Mouse (Mus musculus) large intestine, adult 2 months (tissue): ENCODE measurements at regions not wholly inside any gene's neighbourhood (a gene's known extent, or its start where the extent isn't known, plus 50 kb on each side); places are given as distances from the start of the nearest gene placed in this dataset.
A peak's percentile ranks its signal among the peaks of the same experiment; 100 is the strongest.

Experiments
- DNase-seq: peaks from one replicate; pipeline ENCODE4 v3.0.0-alpha.2; 2012; ENCODE audit warnings: low read depth, low spot score
- WGBS: fragments of 180-500 bp; shearing (Covaris S2); methylation state at CpG from one replicate; pipeline ENCODE4 v1.1.7; 2018; 5-methylcytosine and 5-hydroxymethylcytosine counted together

GRCm38 (mm10) chr2:106256012-106256411, 252.7 kb upstream of the Dnajc24 start:
- no peak for DNase-seq
- WGBS: 77% methylated on average over 12 of the region's 12 CpGs

GRCm38 (mm10) chr2:106234358-106234757, 231.0 kb upstream of the Dnajc24 start:
- WGBS: 71% methylated on average over 4 of the region's 4 CpGs
- DNase-seq: no peak

- DNase-seq: no peak
- WGBS: 78% methylated on average over 5 of the region's 5 CpGs
These were observed 227.8 kb upstream of the Dnajc24 start for GRCm38 (mm10) chr2:106231136-106231535.

GRCm38 (mm10) chr2:106230021-106230420, 226.7 kb upstream of the Dnajc24 start:
- DNase-seq: no peak
- 68% methylated on average over 3 of the region's 3 CpGs for WGBS

- 55% methylated on average over 1 of the region's 1 CpGs for WGBS
These were observed 224.9 kb upstream of the Dnajc24 start for GRCm38 (mm10) chr2:106228249-106228648.

GRCm38 (mm10) chr2:106216169-106216568, 212.8 kb upstream of the Dnajc24 start:
- no peak for DNase-seq
- 74% methylated on average over 3 of the region's 3 CpGs for WGBS

More at GRCm38 (mm10) chr2:106228249-106228648, 224.9 kb upstream of the Dnajc24 start:
- no peak for DNase-seq

GRCm38 (mm10) chr2:106213740-106214139, 210.4 kb upstream of the Dnajc24 start:
- whole genome bisulfite sequencing: 70% methylated on average over 4 of the region's 4 CpGs

GRCm38 (mm10) chr2:106210773-106211172, 207.4 kb upstream of the Dnajc24 start:
- no peak for DNase-seq
- WGBS: 56% methylated on average over 1 of the region's 1 CpGs

More at GRCm38 (mm10) chr2:106213740-106214139, 210.4 kb upstream of the Dnajc24 start:
- no peak for DNase-seq

GRCm38 (mm10) chr2:106208767-106209250, 205.5 kb upstream of the Dnajc24 start:
- no peak for DNase-seq
- 53% methylated on average over 4 of the region's 4 CpGs for WGBS

- WGBS: 81% methylated on average over 2 of the region's 2 CpGs
- DNase-seq: no peak
These were observed 196.8 kb upstream of the Dnajc24 start for GRCm38 (mm10) chr2:106200130-106200529.

GRCm38 (mm10) chr2:106195170-106195569, 191.8 kb upstream of the Dnajc24 start:
- DNase-seq: no peak
- WGBS: 27% methylated on average over 7 of the region's 7 CpGs

GRCm38 (mm10) chr2:106194369-106195023, 191.1 kb upstream of the Dnajc24 start:
- WGBS: 14% methylated on average over 14 of the region's 14 CpGs
- peak; percentile 2 for DNase-seq

- WGBS: 6% methylated on average over 9 of the region's 9 CpGs
- no peak for DNase-seq
These were observed 190.6 kb upstream of the Dnajc24 start for GRCm38 (mm10) chr2:106193889-106194347.

GRCm38 (mm10) chr2:106190579-106191322, 187.4 kb upstream of the Dnajc24 start:
- WGBS: 45% methylated on average over 11 of the region's 11 CpGs
- DNase-seq: no peak

- DNase-seq: no peak
- 74% methylated on average over 16 of the region's 16 CpGs for WGBS
These were observed 180.3 kb upstream of the Dnajc24 start for GRCm38 (mm10) chr2:106183651-106184050.

- WGBS: 16% methylated on average over 9 of the region's 10 CpGs
- DNase-seq: no peak
These were observed 178.7 kb upstream of the Dnajc24 start for GRCm38 (mm10) chr2:106182051-106182450.

GRCm38 (mm10) chr2:106162681-106163080, 159.3 kb upstream of the Dnajc24 start:
- no peak for DNase-seq
- 68% methylated on average over 4 of the region's 4 CpGs for WGBS

- WGBS: 87% methylated on average over 5 of the region's 5 CpGs
- no peak for DNase-seq
These were observed 158.5 kb upstream of the Dnajc24 start for GRCm38 (mm10) chr2:106161877-106162276.

- WGBS: 46% methylated on average over 3 of the region's 3 CpGs
- no peak for DNase-seq
These were observed 146.4 kb upstream of the Dnajc24 start for GRCm38 (mm10) chr2:106149701-106150100.

- WGBS: 89% methylated on average over 5 of the region's 5 CpGs
- no peak for DNase-seq
These were observed 137.6 kb upstream of the Dnajc24 start for GRCm38 (mm10) chr2:106140931-106141330.

GRCm38 (mm10) chr2:106101002-106101401, 97.7 kb upstream of the Dnajc24 start:
- WGBS: 80% methylated on average over 2 of the region's 2 CpGs
- no peak for DNase-seq
